Mouse (Mus musculus) left cerebral cortex, postnatal 10 days (tissue): ENCODE measurements around the gene Iqschfp. TPM values are rescaled to one million over a fixed set of nuclear protein-coding genes. Genes with fewer than 3 reads are reported as not detected.

Experiments used
- DNase-seq, 2 experiments: peaks; one replicate each; pipeline ENCODE4 v3.0.0; 2021 to 2022; ENCODE audit warnings: low spot score in 2 of 2, mixed read lengths in 1 of 2; ENCODE audit errors: extremely low spot score in 1 of 2
- intact Hi-C: fragments of 180-260 bp; cut with DNase I; formaldehyde crosslinking; loops from one replicate; pipeline ENCODE4 v1.15.1; 2025
- total RNA-seq, 2 experiments: library from RNA; stranded (reverse); gene quantifications; 2 replicates each; pipeline ENCODE4 v1.2.3; 2021

Iqschfp gene
- total RNA-seq, 2 experiments from 2014 or later, result 9.6 to 11.7 TPM

- DNase-seq, result no peak
- intact Hi-C loops, result no loop called here
Measured at GRCm38 (mm10) chr3:68589220-68589840, 697.3 kb downstream of the Iqschfp start.

- intact Hi-C loops, result no loop called here
Measured at GRCm38 (mm10) chr3:68590436-68590835, 698.4 kb downstream of the Iqschfp start.

GRCm38 (mm10) chr3:68592575-68592974 lies 700.5 kb downstream of the Iqschfp start:
- intact Hi-C loops, result no loop called here
- DNase-seq, result no peak

More at GRCm38 (mm10) chr3:68590436-68590835, 698.4 kb downstream of the Iqschfp start:
- no peak for DNase-seq

- intact Hi-C loops, result no loop called here
- DNase-seq, result no peak
Measured at GRCm38 (mm10) chr3:68593073-68593867, 701.2 kb downstream of the Iqschfp start.

GRCm38 (mm10) chr3:68595316-68595925 lies 703.4 kb downstream of the Iqschfp start:
- intact Hi-C loops, result no loop called here

GRCm38 (mm10) chr3:68596938-68597337 lies 704.9 kb downstream of the Iqschfp start:
- no peak for DNase-seq
- intact Hi-C loops, result no loop called here

More at GRCm38 (mm10) chr3:68595316-68595925, 703.4 kb downstream of the Iqschfp start:
- no peak for DNase-seq

GRCm38 (mm10) chr3:68602891-68603290 lies 710.9 kb downstream of the Iqschfp start:
- intact Hi-C loops, result no loop called here
- no peak for DNase-seq

GRCm38 (mm10) chr3:68604467-68604866 lies 712.4 kb downstream of the Iqschfp start:
- intact Hi-C loops, result no loop called here
- no peak for DNase-seq

- intact Hi-C loops, result no loop called here
- no peak for DNase-seq
Measured at GRCm38 (mm10) chr3:68604962-68605361, 712.9 kb downstream of the Iqschfp start.

GRCm38 (mm10) chr3:68605942-68606603 lies 714.0 kb downstream of the Iqschfp start:
- intact Hi-C loops, result no loop called here
- no peak for DNase-seq

- no peak for DNase-seq
- intact Hi-C loops, result no loop called here
Measured at GRCm38 (mm10) chr3:68606730-68607129, 714.7 kb downstream of the Iqschfp start.

- intact Hi-C loops, result no loop called here
- DNase-seq, result no peak
Measured at GRCm38 (mm10) chr3:68607336-68607735, 715.3 kb downstream of the Iqschfp start.

GRCm38 (mm10) chr3:68608848-68609497 lies 716.9 kb downstream of the Iqschfp start:
- peak; percentile 40 to 53 for DNase-seq
- intact Hi-C loops, result no loop called here

- no peak for DNase-seq
- intact Hi-C loops, result loop anchor here (10.0 kb wide), 1 partner anchor 345 kb away; no protein-coding TSS in a partner anchor
Measured at GRCm38 (mm10) chr3:68610011-68610410, 718.0 kb downstream of the Iqschfp start.

- intact Hi-C loops, result loop anchor here (10.0 kb wide), 1 partner anchor 344 kb away; no protein-coding TSS in a partner anchor
- DNase-seq, result no peak
Measured at GRCm38 (mm10) chr3:68610598-68611261, 718.7 kb downstream of the Iqschfp start.

- intact Hi-C loops, result loop anchor here (2.0 to 10.0 kb wide), 3 partner anchors 62 to 340 kb away; no protein-coding TSS in a partner anchor
- DNase-seq, result peak in 1 of 2 experiments; percentile 15
Measured at GRCm38 (mm10) chr3:68615042-68615810, 723.2 kb downstream of the Iqschfp start.

- DNase-seq, result no peak
- intact Hi-C loops, result loop anchor here (5.0 to 10.0 kb wide), 2 partner anchors 61 to 338 kb away; no protein-coding TSS in a partner anchor
Measured at GRCm38 (mm10) chr3:68616363-68616762, 724.3 kb downstream of the Iqschfp start.
